Mouse (Mus musculus): ENCODE measurements around the gene Gm2696. TPM values are rescaled to one million over a fixed set of nuclear protein-coding genes. Genes with fewer than 3 reads are reported as not detected.
"Not testable (repeated sequence)": the region's sequence is repeated elsewhere in the genome, so short reads cannot be mapped to it uniquely, and the experiment has no call there.

Gm2696 gene
- polyA plus RNA-seq, 1 experiment from 2014 or later = not detected

GRCm38 (mm10) chr10:77788621-77789020 is 25.9 kb upstream of the Gm2696 start:
- Histone ChIP-seq H3K9me3 (replicated peaks; ENCODE audit: control insufficient read depth, low read length) (no peaks in the 10 kb centered on the region), H3K4me1 (ENCODE audit: control insufficient read depth, insufficient read depth, low read length) (no peaks in the 10 kb centered on the region), H3K4me2 (ENCODE audit: low read depth, low read length) (no peak overlapping the region), H3K27me3 (ENCODE audit: control insufficient read depth, insufficient read depth, low read length) (no peaks in the 10 kb centered on the region), H3K9ac (replicated peaks; ENCODE audit: low read length) (no peak overlapping the region), H3K4me3 (ENCODE audit: low read depth, low read length) (no peak overlapping the region), H3K36me3 (replicated peaks; ENCODE audit: control insufficient read depth, insufficient read depth, low read depth, low read length) (no peaks in the 10 kb centered on the region), H3K27ac (replicated peaks; ENCODE audit: low read depth, low read length) (no peak overlapping the region)
- 82% methylated on average over 2 of the region's 2 CpGs for WGBS
- ATAC-seq (replicated peaks; ENCODE audit: insufficient number of reproducible peaks, low FRiP score, low TSS enrichment, low read depth) (no peak), DNase-seq (ENCODE audit: low spot score) (no peak)

GRCm38 (mm10) chr10:77794976-77795375 is 19.5 kb upstream of the Gm2696 start, which contains the start of gene Gm9639:
Gene Gm9639, minus strand, starts transcription at chr10:77795076.
- no peak for ATAC-seq (replicated peaks; ENCODE audit: insufficient number of reproducible peaks, low FRiP score, low TSS enrichment, low read depth)
- no peaks in the 10 kb centered on the region for H3K36me3 ChIP-seq (replicated peaks; ENCODE audit: control insufficient read depth, insufficient read depth, low read depth, low read length)
- H3K27me3 ChIP-seq (ENCODE audit: control insufficient read depth, insufficient read depth, low read length) = no peaks in the 10 kb centered on the region
- no peak within 1 kb of the TSS for H3K9ac ChIP-seq (replicated peaks; ENCODE audit: low read length)
- no peaks in the 10 kb centered on the region for H3K9me3 ChIP-seq (replicated peaks; ENCODE audit: control insufficient read depth, low read length)
- H3K4me2 ChIP-seq (ENCODE audit: low read depth, low read length) = no peak within 1 kb of the TSS
- H3K4me3 ChIP-seq (ENCODE audit: low read depth, low read length) = no peak within 1 kb of the TSS
- DNase-seq (ENCODE audit: low spot score) = no peak
- no peaks in the 10 kb centered on the region for H3K4me1 ChIP-seq (ENCODE audit: control insufficient read depth, insufficient read depth, low read length)
- H3K27ac ChIP-seq (replicated peaks; ENCODE audit: low read depth, low read length) = no peak within 1 kb of the TSS
- 54% methylated on average over 2 of the region's 2 CpGs for WGBS

- Histone ChIP-seq H3K9me3 (replicated peaks; ENCODE audit: control insufficient read depth, low read length) (no peaks in the 10 kb centered on the region), H3K9ac (replicated peaks; ENCODE audit: low read length) (no peak overlapping the region), H3K4me3 (ENCODE audit: low read depth, low read length) (no peak overlapping the region), H3K4me1 (ENCODE audit: control insufficient read depth, insufficient read depth, low read length) (no peaks in the 10 kb centered on the region), H3K27ac (replicated peaks; ENCODE audit: low read depth, low read length) (no peak overlapping the region), H3K4me2 (ENCODE audit: low read depth, low read length) (no peak overlapping the region), H3K36me3 (replicated peaks; ENCODE audit: control insufficient read depth, insufficient read depth, low read depth, low read length) (no peaks in the 10 kb centered on the region), H3K27me3 (ENCODE audit: control insufficient read depth, insufficient read depth, low read length) (no peaks in the 10 kb centered on the region)
- ATAC-seq (replicated peaks; ENCODE audit: insufficient number of reproducible peaks, low FRiP score, low TSS enrichment, low read depth) = no peak
- no peak for DNase-seq (ENCODE audit: low spot score)
- WGBS = 16% methylated on average over 3 of the region's 3 CpGs
Measured at GRCm38 (mm10) chr10:77797677-77798076, 16.8 kb upstream of the Gm2696 start.

DNA sequence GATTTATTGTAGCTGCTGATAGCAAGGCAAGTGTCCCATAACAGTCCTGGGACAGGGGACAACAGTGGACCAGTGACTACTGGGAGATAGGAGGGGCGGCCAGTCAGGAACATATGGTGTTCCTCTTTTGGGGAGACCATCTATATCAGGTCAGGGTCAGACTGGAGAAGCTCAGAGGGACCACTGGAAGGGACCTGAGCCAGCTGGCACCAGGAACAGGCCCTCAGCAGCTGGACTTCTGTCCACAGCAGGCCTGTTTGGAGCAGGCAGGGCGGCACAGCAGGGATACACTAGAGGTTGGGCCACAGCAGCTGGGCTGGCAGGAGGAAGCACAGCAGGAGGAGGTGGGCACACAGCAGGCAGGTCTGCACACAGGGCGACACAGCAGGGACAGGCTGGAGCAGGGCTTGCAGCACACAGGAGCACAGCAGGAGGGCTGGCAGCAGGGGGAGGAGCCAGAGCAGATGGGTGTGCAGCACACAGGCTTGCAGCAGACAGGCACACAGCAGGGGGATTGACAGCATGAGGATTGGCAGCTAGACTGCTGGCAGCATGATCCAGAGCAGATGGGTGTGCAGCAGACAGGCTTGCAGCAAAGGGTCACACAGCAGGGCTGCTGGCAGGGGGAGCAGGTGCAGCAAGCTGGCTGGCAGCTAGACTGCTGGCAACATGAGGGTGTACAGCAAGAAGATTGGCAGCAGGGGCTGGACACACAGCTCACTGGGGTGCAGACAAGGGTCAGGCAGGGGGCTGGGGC is 16.1 kb upstream of the Gm2696 start:
- H3K9me3 ChIP-seq (replicated peaks; ENCODE audit: control insufficient read depth, low read length); H3K36me3 ChIP-seq (replicated peaks; ENCODE audit: control insufficient read depth, insufficient read depth, low read depth, low read length); DNase-seq (ENCODE audit: low spot score); H3K4me3 ChIP-seq (ENCODE audit: low read depth, low read length); H3K4me2 ChIP-seq (ENCODE audit: low read depth, low read length); H3K27ac ChIP-seq (replicated peaks; ENCODE audit: low read depth, low read length); H3K9ac ChIP-seq (replicated peaks; ENCODE audit: low read length); H3K4me1 ChIP-seq (ENCODE audit: control insufficient read depth, insufficient read depth, low read length); H3K27me3 ChIP-seq (ENCODE audit: control insufficient read depth, insufficient read depth, low read length); ATAC-seq (replicated peaks; ENCODE audit: insufficient number of reproducible peaks, low FRiP score, low TSS enrichment, low read depth): not testable (repeated sequence)
- WGBS = 53% methylated on average over 2 of the region's 3 CpGs

- no peaks in the 10 kb centered on the region for H3K27me3 ChIP-seq (ENCODE audit: control insufficient read depth, insufficient read depth, low read length)
- H3K27ac ChIP-seq (replicated peaks; ENCODE audit: low read depth, low read length) = no peak within 1 kb of the TSS
- H3K9me3 ChIP-seq (replicated peaks; ENCODE audit: control insufficient read depth, low read length) = no peaks in the 10 kb centered on the region
- H3K4me1 ChIP-seq (ENCODE audit: control insufficient read depth, insufficient read depth, low read length) = no peaks in the 10 kb centered on the region
- DNase-seq (ENCODE audit: low spot score) (no peak), ATAC-seq (replicated peaks; ENCODE audit: insufficient number of reproducible peaks, low FRiP score, low TSS enrichment, low read depth) (no peak)
- no peak within 1 kb of the TSS for H3K4me2 ChIP-seq (ENCODE audit: low read depth, low read length)
- 53% methylated on average over 8 of the region's 8 CpGs for WGBS
- no peaks in the 10 kb centered on the region for H3K36me3 ChIP-seq (replicated peaks; ENCODE audit: control insufficient read depth, insufficient read depth, low read depth, low read length)
- no peak within 1 kb of the TSS for H3K9ac ChIP-seq (replicated peaks; ENCODE audit: low read length)
- no peak within 1 kb of the TSS for H3K4me3 ChIP-seq (ENCODE audit: low read depth, low read length)
Measured at GRCm38 (mm10) chr10:77798921-77799508, 15.5 kb upstream of the Gm2696 start, which contains the start of gene Gm19668. Gene Gm19668, minus strand, starts transcription at chr10:77799133.

DNA sequence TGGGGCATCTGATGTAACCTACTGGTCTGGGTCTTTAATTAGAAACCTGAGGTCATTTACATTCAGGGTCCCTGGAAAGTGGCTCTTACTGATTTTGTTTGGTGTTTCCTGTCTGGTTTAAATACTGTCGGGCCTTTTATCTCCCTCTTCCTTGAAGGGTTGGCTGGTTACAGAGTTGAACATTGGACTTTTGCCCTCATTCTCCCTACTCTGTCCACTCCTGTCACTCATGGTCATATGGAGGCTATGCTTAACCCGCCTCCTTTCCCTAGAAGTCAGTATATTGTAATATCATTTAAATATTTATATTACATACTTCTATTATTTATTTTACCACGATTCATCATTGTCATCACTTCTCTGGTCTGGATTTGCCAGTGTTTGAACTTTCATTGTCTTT is 10.4 kb upstream of the Gm2696 start:
- H3K4me2 ChIP-seq (ENCODE audit: low read depth, low read length) = no peak overlapping the region
- H3K27ac ChIP-seq (replicated peaks; ENCODE audit: low read depth, low read length) = no peak overlapping the region
- DNase-seq (ENCODE audit: low spot score) = no peak
- no peaks in the 10 kb centered on the region for H3K9me3 ChIP-seq (replicated peaks; ENCODE audit: control insufficient read depth, low read length)
- no peaks in the 10 kb centered on the region for H3K27me3 ChIP-seq (ENCODE audit: control insufficient read depth, insufficient read depth, low read length)
- no peak overlapping the region for H3K9ac ChIP-seq (replicated peaks; ENCODE audit: low read length)
- ATAC-seq (replicated peaks; ENCODE audit: insufficient number of reproducible peaks, low FRiP score, low TSS enrichment, low read depth) = no peak
- H3K4me1 ChIP-seq (ENCODE audit: control insufficient read depth, insufficient read depth, low read length) = no peaks in the 10 kb centered on the region
- no peak overlapping the region for H3K4me3 ChIP-seq (ENCODE audit: low read depth, low read length)
- WGBS = 82% methylated on average over 3 of the region's 3 CpGs
- no peaks in the 10 kb centered on the region for H3K36me3 ChIP-seq (replicated peaks; ENCODE audit: control insufficient read depth, insufficient read depth, low read depth, low read length)

DNA sequence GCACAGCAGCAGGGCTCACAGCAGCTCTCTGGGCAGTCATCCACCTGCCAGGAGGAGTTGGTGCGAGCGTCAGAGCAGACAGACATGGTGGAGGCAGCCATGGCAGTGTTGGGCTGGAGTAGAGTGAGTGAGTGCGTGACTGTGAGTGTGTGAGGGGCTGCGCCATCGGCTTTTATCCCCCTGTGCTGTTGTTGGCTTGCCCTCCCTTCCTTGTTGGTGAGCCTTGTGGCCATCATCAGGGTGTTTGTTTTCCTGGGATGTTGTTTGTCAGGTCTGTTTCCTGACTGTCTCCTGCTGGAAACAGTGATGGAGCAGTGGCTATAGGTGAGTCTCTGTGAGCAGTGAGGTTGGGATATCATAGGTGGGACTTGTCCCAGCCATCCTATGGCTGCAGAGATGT is 2.7 kb upstream of the Gm2696 start, which contains the start of gene Gm9507:
Gene Gm9507 (minus strand): TSS at position 101 of the 400 bp plus-strand sequence.
- no peak within 1 kb of the TSS for H3K9ac ChIP-seq (replicated peaks; ENCODE audit: low read length)
- H3K27ac ChIP-seq (replicated peaks; ENCODE audit: low read depth, low read length) = no peak within 1 kb of the TSS
- WGBS = 66% methylated on average over 5 of the region's 5 CpGs
- H3K4me3 ChIP-seq (ENCODE audit: low read depth, low read length) = no peak within 1 kb of the TSS
- DNase-seq (ENCODE audit: low spot score) (no peak), ATAC-seq (replicated peaks; ENCODE audit: insufficient number of reproducible peaks, low FRiP score, low TSS enrichment, low read depth) (no peak)
- H3K4me2 ChIP-seq (ENCODE audit: low read depth, low read length) = no peak within 1 kb of the TSS
- no peaks in the 10 kb centered on the region for H3K36me3 ChIP-seq (replicated peaks; ENCODE audit: control insufficient read depth, insufficient read depth, low read depth, low read length)
- no peaks in the 10 kb centered on the region for H3K9me3 ChIP-seq (replicated peaks; ENCODE audit: control insufficient read depth, low read length)
- no peaks in the 10 kb centered on the region for H3K27me3 ChIP-seq (ENCODE audit: control insufficient read depth, insufficient read depth, low read length)
- H3K4me1 ChIP-seq (ENCODE audit: control insufficient read depth, insufficient read depth, low read length) = no peaks in the 10 kb centered on the region

- Histone ChIP-seq H3K36me3 (replicated peaks; ENCODE audit: control insufficient read depth, insufficient read depth, low read depth, low read length) (no peaks in the 10 kb centered on the region), H3K27ac (replicated peaks; ENCODE audit: low read depth, low read length) (no peak overlapping the region), H3K4me1 (ENCODE audit: control insufficient read depth, insufficient read depth, low read length) (no peaks in the 10 kb centered on the region), H3K4me2 (ENCODE audit: low read depth, low read length) (no peak overlapping the region), H3K9ac (replicated peaks; ENCODE audit: low read length) (no peak overlapping the region), H3K4me3 (ENCODE audit: low read depth, low read length) (no peak overlapping the region), H3K27me3 (ENCODE audit: control insufficient read depth, insufficient read depth, low read length) (no peaks in the 10 kb centered on the region), H3K9me3 (replicated peaks; ENCODE audit: control insufficient read depth, low read length) (no peaks in the 10 kb centered on the region)
- ATAC-seq (replicated peaks; ENCODE audit: insufficient number of reproducible peaks, low FRiP score, low TSS enrichment, low read depth) (0 out of 2 replicates have a peak, but pooled peaks have one; percentile 60), DNase-seq (ENCODE audit: low spot score) (peak; percentile 50)
- WGBS = 32% methylated on average over 5 of the region's 5 CpGs
Measured at GRCm38 (mm10) chr10:77815514-77815913, 1.0 kb downstream of the Gm2696 start.
